33 mouse cellular contexts compared by ENCODE assay signal in the genomic region with DNA sequence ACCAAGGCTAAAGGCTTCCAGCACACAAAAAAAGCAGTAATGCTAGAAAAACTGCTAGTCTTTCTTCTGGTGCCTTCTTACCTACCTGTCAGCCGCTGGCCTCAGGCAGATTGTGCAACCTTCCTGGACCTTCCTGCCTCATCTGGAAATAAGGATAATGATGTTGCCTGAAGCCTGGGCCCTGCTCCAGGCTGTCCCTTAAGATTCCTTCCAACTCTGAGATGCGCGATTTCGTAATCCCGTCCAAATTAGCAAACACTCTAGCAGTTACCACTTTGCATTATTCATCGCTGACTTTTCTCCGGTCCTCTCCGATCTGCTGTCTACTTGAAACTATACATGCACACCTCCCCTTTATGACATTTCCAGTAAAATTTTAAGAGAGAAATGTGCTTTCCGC. TPM values are rescaled to one million over a fixed set of nuclear protein-coding genes. Genes with fewer than 3 reads are reported as not detected.
DNase-seq lines count a peak whose midpoint lies in the region; ATAC-seq and TF ChIP-seq lines count a peak whose summit lies in the region.
"Had no signal": no experiment of that assay in that cellular context is flagged by ENCODE, and none has a peak within 500 bp of the region (broad histone marks: within the 10 kb centered on the region; RNA-seq: fewer than 3 reads in every experiment).

No protein-coding gene starts in this region.

- no peaks in the 10 kb centered on the region for H3K9me3 ChIP-seq in hindbrain, embryonic 16.5 days (ENCODE audit: control insufficient read depth, low read length)
- H3K9me3 ChIP-seq: embryonic facial prominence, embryonic 13.5 days; forebrain, embryonic 13.5 days; heart, embryonic 12.5 days; limb, embryonic 12.5 days; liver, embryonic 15.5 days; lung, embryonic 15.5 days; neural tube, embryonic 15.5 days; stomach, embryonic 15.5 days had no signal

- H3K4me1 ChIP-seq in hindbrain, embryonic 16.5 days (ENCODE audit: control insufficient read depth, insufficient read depth, low read depth, low read length), result no peaks in the 10 kb centered on the region
- H3K4me1 ChIP-seq: forebrain, embryonic 13.5 days; heart, embryonic 12.5 days; limb, embryonic 12.5 days; liver, embryonic 15.5 days; lung, embryonic 15.5 days; neural tube, embryonic 15.5 days; stomach, embryonic 15.5 days had no signal

- no peak overlapping the region for H3K9ac ChIP-seq in hindbrain, embryonic 16.5 days (ENCODE audit: low read depth, low read length)
- H3K9ac ChIP-seq: embryonic facial prominence, embryonic 13.5 days; forebrain, embryonic 13.5 days; heart, embryonic 12.5 days; hindbrain, embryonic 14.5 days; limb, embryonic 12.5 days; liver, embryonic 15.5 days; lung, embryonic 15.5 days; neural tube, embryonic 15.5 days; stomach, embryonic 15.5 days had no signal

- no peak for DNase-seq in frontal cortex, postnatal 10 days (ENCODE audit: low spot score in 2 of 2)
- DNase-seq in lung, postnatal 36 days, result peak; percentile 12
- no peak for DNase-seq in lung, postnatal 10 days
- peak; percentile 86 for DNase-seq in 3T3-L1 (ENCODE audit: low read depth, low spot score)
- peak; percentile 15 for DNase-seq in brain, embryonic 14.5 days (ENCODE audit: low read depth)
- no peak for DNase-seq in thymus, postnatal 0 days (ENCODE audit: low spot score)
- DNase-seq: adrenal gland, postnatal 10 days; B cell, adult 2 months; cerebellum, adult 11-12 months; cerebellum, adult 9-11 months; embryo, embryonic 11 days; heart, adult 18-20 months; kidney, adult 11 months; kidney, postnatal 14 days; retina, postnatal 1 day; right cerebral cortex, postnatal 14 days; thymus, postnatal 25 days had no signal

- H3K36me3 ChIP-seq in hindbrain, embryonic 16.5 days (ENCODE audit: control insufficient read depth, insufficient read depth, low read length), result no peaks in the 10 kb centered on the region
- H3K36me3 ChIP-seq: embryonic facial prominence, embryonic 13.5 days; heart, embryonic 12.5 days; limb, embryonic 12.5 days; liver, embryonic 15.5 days; lung, embryonic 15.5 days; neural tube, embryonic 15.5 days; stomach, embryonic 15.5 days had no signal

- no peak overlapping the region for H3K27ac ChIP-seq in hindbrain, embryonic 16.5 days (ENCODE audit: low read depth, low read length)
- H3K27ac ChIP-seq: embryonic facial prominence, embryonic 13.5 days; forebrain, embryonic 13.5 days; hindbrain, embryonic 14.5 days; left cerebral cortex, adult 2 months; limb, embryonic 12.5 days; liver, embryonic 15.5 days; lung, embryonic 15.5 days; macrophage; neural tube, embryonic 15.5 days; stomach, embryonic 15.5 days had no signal

- WGBS in hindbrain, embryonic 16.5 days, result 91% methylated on average over 9 of the region's 9 CpGs

- no peak overlapping the region for H3K4me3 ChIP-seq in hindbrain, embryonic 16.5 days (ENCODE audit: low read length)
- H3K4me3 ChIP-seq: embryonic facial prominence, embryonic 13.5 days; erythroblast, embryonic 14.5 days; forebrain, embryonic 13.5 days; heart, embryonic 12.5 days; left cerebral cortex, adult 2 months; limb, embryonic 12.5 days; liver, embryonic 15.5 days; lung, embryonic 15.5 days; neural tube, embryonic 15.5 days; stomach, embryonic 15.5 days had no signal

- H3K4me2 ChIP-seq in hindbrain, embryonic 16.5 days (ENCODE audit: low read length), result no peak overlapping the region
- H3K4me2 ChIP-seq: embryonic facial prominence, embryonic 13.5 days; forebrain, embryonic 13.5 days; heart, embryonic 12.5 days; hindbrain, embryonic 14.5 days; limb, embryonic 12.5 days; liver, embryonic 15.5 days; lung, embryonic 15.5 days; neural tube, embryonic 15.5 days; stomach, embryonic 15.5 days had no signal

- ATAC-seq in frontal cortex, adult (ENCODE audit: low TSS enrichment), result 0 out of 2 replicates have a peak, but pooled peaks have one; percentile 47
- ATAC-seq in hindbrain, embryonic 16.5 days, result no peak
- ATAC-seq: forebrain, embryonic 13.5 days; inflammation-experienced regulatory T-cells, adult 6 months had no signal

- TF ChIP-seq POLR2A in brain, embryonic 14.5 days (IDR thresholded peaks at IDR 0.05; ENCODE audit: borderline replicate concordance, extremely low read depth, insufficient read depth, insufficient read length, poor library complexity, severe bottlenecking), result no peak

- TF ChIP-seq CTCF in brain, embryonic 14.5 days (IDR thresholded peaks at IDR 0.05; ENCODE audit: borderline replicate concordance, extremely low read depth, insufficient read depth, insufficient read length), result no peak

- H3K27me3 ChIP-seq in hindbrain, embryonic 16.5 days (replicated peaks; ENCODE audit: control insufficient read depth, insufficient read depth, low read length), result no peaks in the 10 kb centered on the region
- H3K27me3 ChIP-seq: CH12.LX; embryonic facial prominence, embryonic 13.5 days; forebrain, embryonic 13.5 days; heart, embryonic 12.5 days; limb, embryonic 12.5 days; liver, embryonic 15.5 days; lung, embryonic 15.5 days; neural tube, embryonic 15.5 days; stomach, embryonic 15.5 days had no signal

RNA-seq across cellular contexts. Expression of a gene that starts 58.4 kb away (rescaled TPM):
- polyA plus RNA-seq in brain, embryonic 14.5 days (2012; rRNA removed), result 12.7 and 13.9 TPM in 2 replicates
- 28.3 and 29.1 TPM in 2 replicates for polyA plus RNA-seq in hindbrain, embryonic 16.5 days (2015; fragmentation: Nextera tagmentation; extraction: Ambion mirVana)
- polyA plus RNA-seq in thymus, postnatal 0 days (2015; fragmentation: Nextera tagmentation; extraction: Ambion mirVana), result 56.8 and 59.0 TPM in 2 replicates
- polyA plus RNA-seq: erythroblast, embryonic 14.5 days had no signal

Comparison
In these comparisons a context has a peak if more than half of its experiments do, and no peak if none do; other contexts are left out.
1. DNase-seq: peak in lung, postnatal 36 days (single experiment), 3T3-L1 (single experiment) and brain, embryonic 14.5 days (single experiment); none in frontal cortex, postnatal 10 days (0 of 2), lung, postnatal 10 days (single experiment) and thymus, postnatal 0 days (single experiment).